Mouse (Mus musculus): ENCODE data around the gene Plcl1. TPM values are rescaled to one million over a fixed set of nuclear protein-coding genes. Genes with fewer than 3 reads are reported as not detected.

Plcl1 gene
- polyA plus RNA-seq, 1 experiment from 2014 or later = 4.8 TPM

- Histone ChIP-seq H3K4me1 (no peaks in the 10 kb centered on the region), H3K27ac (no peak overlapping the region), H3K9ac (no peak overlapping the region), H3K4me2 (no peak overlapping the region), H3K9me3 (no peaks in the 10 kb centered on the region), H3K36me3 (replicated peaks) (no peaks in the 10 kb centered on the region), H3K4me3 (no peak overlapping the region), H3K27me3 (replicated peaks) (no peaks in the 10 kb centered on the region)
- WGBS = 58% methylated on average over 5 of the region's 5 CpGs
- ATAC-seq (replicated peaks) = no peak
Measured at GRCm38 (mm10) chr1:55736762-55737288, 331.1 kb downstream of the Plcl1 start.

DNA sequence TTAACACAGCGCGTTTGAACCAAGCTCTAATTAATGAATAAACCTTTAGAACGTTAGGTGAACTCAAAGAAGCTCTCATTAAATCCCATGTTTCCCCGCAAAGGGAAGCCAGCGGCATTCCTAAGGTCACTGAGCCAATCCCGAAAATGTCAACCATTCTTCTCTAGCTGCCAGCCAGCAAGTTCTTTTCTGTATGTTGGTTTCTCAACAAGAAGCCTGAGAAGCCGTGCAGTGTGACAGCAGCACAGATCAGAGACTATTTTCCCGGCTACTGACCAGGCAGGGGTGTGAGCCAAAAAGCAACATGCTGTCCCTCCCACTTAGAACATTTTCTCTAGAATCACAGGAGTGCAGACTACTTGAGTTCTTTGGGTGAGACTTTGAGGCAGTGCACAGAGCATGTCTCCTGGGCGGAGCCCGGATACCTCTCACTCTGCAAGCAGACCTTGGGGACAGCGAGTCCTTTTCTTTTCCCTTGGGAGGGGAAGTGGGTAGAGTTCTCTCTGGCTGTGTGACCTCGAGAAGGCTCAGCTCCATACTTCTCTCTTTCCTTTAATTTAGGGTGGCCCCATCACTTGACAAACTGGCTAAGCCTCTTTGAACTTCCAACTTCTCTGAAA lies 333.1 kb downstream of the Plcl1 start:
- ATAC-seq (replicated peaks) = no peak

DNA sequence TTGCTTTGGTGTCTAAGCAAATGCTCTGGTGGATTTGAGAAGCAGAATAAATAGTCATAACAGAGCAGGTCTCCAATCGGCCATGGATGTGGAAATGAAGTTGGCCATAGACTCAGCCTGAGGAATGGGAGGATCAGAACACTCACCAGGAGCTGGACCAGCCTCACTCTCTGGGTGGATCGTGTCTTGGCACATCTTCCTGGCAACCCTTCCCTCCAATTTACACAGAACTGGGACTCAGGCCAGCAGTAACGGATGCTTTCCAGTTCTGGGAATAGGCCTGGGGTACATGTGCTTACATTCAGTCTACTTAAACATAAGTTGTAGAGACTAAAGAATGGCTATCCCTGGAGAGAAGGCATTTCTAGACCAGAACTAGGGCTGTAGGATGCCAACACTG lies 336.2 kb downstream of the Plcl1 start:
- Histone ChIP-seq H3K4me3 (no peak overlapping the region), H3K9ac (no peak overlapping the region), H3K36me3 (replicated peaks) (no peaks in the 10 kb centered on the region), H3K9me3 (no peaks in the 10 kb centered on the region), H3K4me2 (no peak overlapping the region), H3K27ac (no peak overlapping the region), H3K27me3 (replicated peaks) (no peaks in the 10 kb centered on the region), H3K4me1 (no peaks in the 10 kb centered on the region)
- WGBS = 69% methylated on average over 3 of the region's 3 CpGs
- peak; percentile 42; the same call in 1 of the 2 replicates for ATAC-seq (replicated peaks)

More for the DNA sequence above, 333.1 kb downstream of the Plcl1 start:
- H3K4me1 ChIP-seq = no peaks in the 10 kb centered on the region
- no peak overlapping the region for H3K9ac ChIP-seq
- H3K36me3 ChIP-seq (replicated peaks) = no peaks in the 10 kb centered on the region
- WGBS = 62% methylated on average over 12 of the region's 12 CpGs
- H3K4me2 ChIP-seq = no peak overlapping the region
- no peak overlapping the region for H3K27ac ChIP-seq
- H3K9me3 ChIP-seq = no peaks in the 10 kb centered on the region
- no peak overlapping the region for H3K4me3 ChIP-seq
- no peaks in the 10 kb centered on the region for H3K27me3 ChIP-seq (replicated peaks)

GRCm38 (mm10) chr1:55748516-55748915 lies 342.8 kb downstream of the Plcl1 start:
- H3K36me3 ChIP-seq (replicated peaks) = no peaks in the 10 kb centered on the region
- H3K9me3 ChIP-seq = no peaks in the 10 kb centered on the region
- no peak overlapping the region for H3K4me3 ChIP-seq
- no peak overlapping the region for H3K27ac ChIP-seq
- WGBS = 70% methylated on average over 5 of the region's 5 CpGs
- H3K9ac ChIP-seq = no peak overlapping the region
- ATAC-seq (replicated peaks) = no peak
- no peaks in the 10 kb centered on the region for H3K4me1 ChIP-seq
- no peak overlapping the region for H3K4me2 ChIP-seq
- H3K27me3 ChIP-seq (replicated peaks) = no peaks in the 10 kb centered on the region

- Histone ChIP-seq H3K9ac (no peak overlapping the region), H3K27ac (no peak overlapping the region), H3K9me3 (no peaks in the 10 kb centered on the region), H3K4me2 (no peak overlapping the region), H3K4me3 (no peak overlapping the region), H3K36me3 (replicated peaks) (no peaks in the 10 kb centered on the region), H3K27me3 (replicated peaks) (no peaks in the 10 kb centered on the region), H3K4me1 (no peaks in the 10 kb centered on the region)
- 76% methylated on average over 7 of the region's 7 CpGs for WGBS
- 0 out of 2 replicates have a peak, but pooled peaks have one; percentile 33 for ATAC-seq (replicated peaks)
Measured at GRCm38 (mm10) chr1:55749770-55750169, 344.0 kb downstream of the Plcl1 start.

GRCm38 (mm10) chr1:55755742-55756141 lies 350.0 kb downstream of the Plcl1 start:
- Histone ChIP-seq H3K4me2 (no peak overlapping the region), H3K9me3 (no peaks in the 10 kb centered on the region), H3K9ac (no peak overlapping the region), H3K4me1 (no peaks in the 10 kb centered on the region), H3K36me3 (replicated peaks) (no peaks in the 10 kb centered on the region), H3K27ac (no peak overlapping the region), H3K27me3 (replicated peaks) (no peaks in the 10 kb centered on the region), H3K4me3 (no peak overlapping the region)
- ATAC-seq (replicated peaks) = no peak
- WGBS = 61% methylated on average over 10 of the region's 10 CpGs

- Histone ChIP-seq H3K36me3 (replicated peaks) (no peaks in the 10 kb centered on the region), H3K4me3 (no peak overlapping the region), H3K4me2 (no peak overlapping the region), H3K4me1 (no peaks in the 10 kb centered on the region), H3K9ac (no peak overlapping the region), H3K9me3 (no peaks in the 10 kb centered on the region), H3K27ac (no peak overlapping the region), H3K27me3 (replicated peaks) (no peaks in the 10 kb centered on the region)
- WGBS = 58% methylated on average over 5 of the region's 5 CpGs
- peak; percentile 40; the same call in 1 of the 2 replicates for ATAC-seq (replicated peaks)
Measured at GRCm38 (mm10) chr1:55762284-55762683, 356.6 kb downstream of the Plcl1 start.

GRCm38 (mm10) chr1:55763171-55763570 lies 357.4 kb downstream of the Plcl1 start:
- H3K36me3 ChIP-seq (replicated peaks) = no peaks in the 10 kb centered on the region
- no peaks in the 10 kb centered on the region for H3K9me3 ChIP-seq
- H3K4me2 ChIP-seq = no peak overlapping the region
- 84% methylated on average over 2 of the region's 2 CpGs for WGBS
- ATAC-seq (replicated peaks) = no peak
- no peak overlapping the region for H3K4me3 ChIP-seq
- H3K4me1 ChIP-seq = no peaks in the 10 kb centered on the region
- no peak overlapping the region for H3K9ac ChIP-seq
- H3K27ac ChIP-seq = no peak overlapping the region
- no peaks in the 10 kb centered on the region for H3K27me3 ChIP-seq (replicated peaks)

- Histone ChIP-seq H3K27me3 (replicated peaks) (no peaks in the 10 kb centered on the region), H3K4me2 (no peak overlapping the region), H3K27ac (no peak overlapping the region), H3K9ac (no peak overlapping the region), H3K4me1 (no peaks in the 10 kb centered on the region), H3K4me3 (no peak overlapping the region), H3K36me3 (replicated peaks) (no peaks in the 10 kb centered on the region), H3K9me3 (no peaks in the 10 kb centered on the region)
- WGBS = 79% methylated on average over 1 of the region's 1 CpGs
- no peak for ATAC-seq (replicated peaks)
Measured at GRCm38 (mm10) chr1:55766743-55767142, 361.0 kb downstream of the Plcl1 start.

DNA sequence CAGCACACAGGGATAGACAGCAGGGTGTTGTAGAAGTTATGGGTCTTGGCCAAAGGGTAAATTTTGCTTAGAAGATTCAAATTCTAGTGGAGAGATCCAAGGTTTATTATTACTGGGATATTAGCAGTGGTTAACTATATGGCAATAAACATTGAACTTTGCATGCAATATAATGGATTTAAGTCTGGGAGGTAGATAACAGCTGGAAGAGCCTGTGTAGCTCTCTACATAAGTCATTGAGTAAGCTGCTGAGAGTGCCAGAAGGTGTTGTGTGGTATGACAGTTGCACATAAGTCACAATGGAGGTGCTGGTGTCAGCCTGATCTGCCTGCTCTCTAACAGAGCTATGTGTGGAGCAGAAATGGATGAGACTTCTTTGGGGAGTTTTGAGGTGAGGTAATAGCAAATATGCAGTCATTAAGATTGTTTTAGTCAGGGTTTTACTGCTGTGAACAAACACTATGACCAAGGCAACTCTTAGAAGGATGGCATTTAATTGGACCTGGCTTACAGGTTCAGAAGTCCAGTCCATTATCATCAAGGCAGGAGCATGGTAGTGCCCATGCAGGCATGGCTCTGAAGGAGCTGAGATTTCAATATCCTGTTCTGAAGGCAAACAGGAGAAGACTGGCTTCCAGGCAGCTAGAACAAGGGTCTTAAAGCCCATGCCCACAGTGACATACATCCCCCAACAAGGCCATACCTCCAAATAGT lies 364.5 kb downstream of the Plcl1 start:
- H3K4me2 ChIP-seq = no peak overlapping the region
- no peak for ATAC-seq (replicated peaks)
- H3K4me1 ChIP-seq = no peaks in the 10 kb centered on the region
- H3K36me3 ChIP-seq (replicated peaks) = no peaks in the 10 kb centered on the region
- no peaks in the 10 kb centered on the region for H3K27me3 ChIP-seq (replicated peaks)
- no peak overlapping the region for H3K9ac ChIP-seq
- no peak overlapping the region for H3K27ac ChIP-seq
- H3K9me3 ChIP-seq = no peaks in the 10 kb centered on the region
- no peak overlapping the region for H3K4me3 ChIP-seq

DNA sequence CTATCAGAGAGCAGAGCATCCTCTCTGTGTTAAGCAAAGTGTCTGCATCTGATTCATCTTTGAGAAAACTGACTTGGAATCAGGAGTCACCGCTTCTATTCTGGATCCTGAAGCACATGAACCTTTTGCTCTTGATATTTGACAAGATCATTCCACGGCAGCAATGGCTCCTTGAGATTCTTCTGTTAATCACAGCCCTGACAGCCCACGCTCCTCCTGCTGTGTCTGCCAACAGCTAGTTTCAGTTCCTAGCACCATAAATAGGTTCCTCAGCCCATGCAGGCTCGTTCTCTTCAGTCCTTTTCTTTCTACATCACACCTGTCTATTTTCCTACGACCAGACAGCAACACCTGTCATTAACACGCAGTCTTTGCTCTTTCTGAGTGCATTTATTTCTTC lies 387.1 kb downstream of the Plcl1 start:
- no peak for ATAC-seq (replicated peaks)
- no peak overlapping the region for H3K9ac ChIP-seq
- no peak overlapping the region for H3K4me2 ChIP-seq
- no peak overlapping the region for H3K27ac ChIP-seq
- no peaks in the 10 kb centered on the region for H3K4me1 ChIP-seq
- H3K27me3 ChIP-seq (replicated peaks) = no peaks in the 10 kb centered on the region
- WGBS = 75% methylated on average over 6 of the region's 6 CpGs
- no peaks in the 10 kb centered on the region for H3K36me3 ChIP-seq (replicated peaks)
- H3K4me3 ChIP-seq = no peak overlapping the region
- H3K9me3 ChIP-seq = no peaks in the 10 kb centered on the region

All from midbrain, embryonic 15.5 days (tissue).